Mouse (Mus musculus) gastrocnemius, postnatal 14 days (tissue): ENCODE measurements at regions not wholly inside any gene's neighbourhood (a gene's known extent, or its start where the extent isn't known, plus 50 kb on each side); places are given as distances from the start of the nearest gene placed in this dataset.

Experiments used
- DNase-seq: peaks from one replicate; pipeline ENCODE4 v3.0.0; 2021; ENCODE audit warnings: mixed read lengths
- intact Hi-C: fragments of 180-260 bp; cut with DNase I; formaldehyde crosslinking; loops from one replicate; pipeline ENCODE4 v1.15.1; 2025; ENCODE audit warnings: low total_unique reads

DNA sequence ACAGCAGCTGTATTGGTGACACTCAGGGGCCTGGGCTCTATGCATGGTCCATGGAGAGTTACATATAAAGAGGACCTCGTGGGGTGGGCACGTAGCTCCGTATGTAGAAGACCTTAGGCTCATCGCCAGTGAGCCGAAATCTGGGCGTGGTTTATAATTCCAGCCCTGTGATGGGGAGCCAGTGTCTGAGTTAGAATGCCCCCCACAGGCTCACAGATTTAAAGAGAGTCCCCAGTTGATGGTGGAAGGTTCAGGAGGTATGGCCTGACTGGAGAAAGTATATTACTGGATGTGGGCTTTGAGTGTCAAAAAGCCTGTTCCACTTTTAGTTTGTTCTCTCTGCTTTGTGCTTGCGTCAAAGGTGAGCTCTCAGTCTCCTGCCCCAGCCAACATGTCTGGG, 54.8 kb downstream of the 1700122O11Rik start:
- DNase-seq: no peak
- intact Hi-C loops: no loop called here

DNA sequence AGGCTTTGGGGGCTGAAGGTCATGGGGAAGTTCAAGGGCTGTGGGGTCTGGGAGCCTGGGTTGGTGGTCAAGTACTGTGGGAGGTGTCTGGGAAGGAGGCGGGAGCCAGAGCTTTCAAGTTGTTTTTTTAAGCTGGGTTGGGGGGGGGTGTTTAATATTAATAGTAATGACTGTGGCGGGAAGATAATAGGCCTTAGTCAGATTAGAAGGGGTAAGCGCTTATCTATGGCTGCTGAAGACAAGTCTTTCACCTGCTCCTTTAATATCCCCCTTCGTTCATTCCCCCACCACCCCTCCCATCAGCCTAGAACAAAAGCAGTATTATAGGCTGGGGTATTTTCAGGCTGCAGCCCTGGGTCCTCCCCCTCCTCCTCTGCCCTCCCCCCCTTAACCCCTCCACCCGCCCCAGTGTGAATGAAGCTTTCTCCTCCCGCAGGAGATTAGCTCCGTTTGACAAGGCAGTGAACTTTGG, 56.5 kb downstream of the 1700122O11Rik start:
- no peak for DNase-seq
- intact Hi-C loops: no loop called here

DNA sequence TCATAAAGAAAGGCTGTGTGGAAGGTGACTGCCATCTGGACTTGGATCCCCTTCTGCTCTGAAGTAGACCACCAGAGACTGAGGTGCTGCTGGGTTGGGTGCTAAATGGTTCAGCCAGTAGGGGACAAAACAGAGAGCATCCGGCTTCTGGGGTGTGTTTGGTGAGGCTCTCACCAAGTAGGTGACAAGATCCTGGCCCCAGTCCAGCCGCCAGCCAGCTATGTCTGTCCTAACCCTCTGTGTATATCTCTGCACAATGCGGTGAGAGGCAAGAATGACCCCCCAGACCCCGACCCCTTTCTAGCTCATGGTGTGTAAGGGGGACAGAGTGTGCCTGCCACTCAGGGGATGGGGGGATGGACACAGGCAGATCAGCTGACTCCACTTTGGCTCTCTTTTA, 54.8 kb upstream of the Foxp4 start:
- intact Hi-C loops: no loop called here
- DNase-seq: no peak

DNA sequence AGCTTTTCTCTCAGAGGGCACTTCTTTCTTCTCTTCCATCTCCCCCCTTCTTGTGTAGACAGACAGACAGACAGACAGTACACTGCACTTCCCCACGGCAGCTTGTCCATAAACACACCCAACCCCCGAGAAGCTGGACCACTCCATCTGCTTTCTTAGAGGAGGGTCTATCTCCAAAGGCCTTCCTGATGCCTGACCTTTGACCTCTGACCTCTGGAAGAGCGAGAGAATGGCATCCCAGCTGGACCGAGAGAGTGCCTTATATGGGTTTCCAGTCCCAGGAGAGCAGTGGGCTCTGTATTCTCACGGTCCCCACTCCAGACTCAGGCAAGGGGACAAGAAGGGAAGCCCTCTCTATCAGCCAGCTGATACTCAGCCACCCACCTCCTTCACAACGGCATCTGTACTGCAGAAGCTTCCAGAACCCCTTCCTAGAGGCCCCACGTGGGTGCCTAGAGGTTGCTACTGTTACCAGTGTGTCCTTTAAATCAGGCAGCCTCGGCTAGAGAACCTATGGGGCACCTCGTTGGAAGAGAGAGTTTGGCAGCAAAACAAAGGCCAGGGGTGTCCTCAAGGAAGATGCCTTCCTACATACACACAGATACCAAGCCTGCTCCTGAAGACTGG, 54.1 kb upstream of the Foxp4 start:
- DNase-seq: no peak
- intact Hi-C loops: no loop called here

DNA sequence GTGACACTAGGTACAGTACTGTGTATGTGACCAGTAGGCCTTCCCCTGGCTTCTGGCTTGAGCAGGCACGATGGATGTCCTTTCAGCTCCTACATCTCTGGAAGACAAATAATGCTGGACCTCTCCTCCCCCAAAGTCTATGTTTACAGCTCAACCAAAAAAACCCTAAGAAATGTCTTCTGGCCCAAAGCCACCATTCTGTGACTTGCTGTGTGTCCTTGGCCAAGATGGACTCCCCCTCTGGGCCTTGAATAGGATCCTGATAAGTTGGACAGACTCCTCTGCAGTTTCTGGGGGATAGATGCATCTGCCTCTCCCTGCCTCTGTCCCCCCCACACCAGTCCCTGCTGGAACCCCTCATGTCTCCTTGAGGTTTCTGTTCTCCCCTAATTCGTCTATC, 53.6 kb upstream of the Foxp4 start:
- DNase-seq: no peak
- intact Hi-C loops: no loop called here

DNA sequence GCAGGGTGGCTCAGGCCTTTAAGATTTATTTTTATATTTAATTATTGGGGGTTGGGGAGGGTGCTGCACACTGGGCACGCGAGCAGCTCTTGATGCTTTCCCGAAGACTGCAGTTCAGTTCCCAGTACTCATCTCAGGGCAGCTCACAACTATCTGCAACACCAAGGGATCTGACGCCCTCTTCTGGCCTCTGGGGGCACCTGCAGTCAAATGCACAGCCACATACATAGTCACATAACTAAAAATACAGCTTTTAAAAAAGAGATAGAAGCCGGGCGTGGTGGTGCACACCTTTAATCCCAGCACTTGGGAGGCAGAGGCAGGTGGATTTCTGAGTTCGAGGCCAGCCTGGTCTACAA, 52.5 kb upstream of the Foxp4 start:
- intact Hi-C loops: no loop called here
- no peak for DNase-seq

DNA sequence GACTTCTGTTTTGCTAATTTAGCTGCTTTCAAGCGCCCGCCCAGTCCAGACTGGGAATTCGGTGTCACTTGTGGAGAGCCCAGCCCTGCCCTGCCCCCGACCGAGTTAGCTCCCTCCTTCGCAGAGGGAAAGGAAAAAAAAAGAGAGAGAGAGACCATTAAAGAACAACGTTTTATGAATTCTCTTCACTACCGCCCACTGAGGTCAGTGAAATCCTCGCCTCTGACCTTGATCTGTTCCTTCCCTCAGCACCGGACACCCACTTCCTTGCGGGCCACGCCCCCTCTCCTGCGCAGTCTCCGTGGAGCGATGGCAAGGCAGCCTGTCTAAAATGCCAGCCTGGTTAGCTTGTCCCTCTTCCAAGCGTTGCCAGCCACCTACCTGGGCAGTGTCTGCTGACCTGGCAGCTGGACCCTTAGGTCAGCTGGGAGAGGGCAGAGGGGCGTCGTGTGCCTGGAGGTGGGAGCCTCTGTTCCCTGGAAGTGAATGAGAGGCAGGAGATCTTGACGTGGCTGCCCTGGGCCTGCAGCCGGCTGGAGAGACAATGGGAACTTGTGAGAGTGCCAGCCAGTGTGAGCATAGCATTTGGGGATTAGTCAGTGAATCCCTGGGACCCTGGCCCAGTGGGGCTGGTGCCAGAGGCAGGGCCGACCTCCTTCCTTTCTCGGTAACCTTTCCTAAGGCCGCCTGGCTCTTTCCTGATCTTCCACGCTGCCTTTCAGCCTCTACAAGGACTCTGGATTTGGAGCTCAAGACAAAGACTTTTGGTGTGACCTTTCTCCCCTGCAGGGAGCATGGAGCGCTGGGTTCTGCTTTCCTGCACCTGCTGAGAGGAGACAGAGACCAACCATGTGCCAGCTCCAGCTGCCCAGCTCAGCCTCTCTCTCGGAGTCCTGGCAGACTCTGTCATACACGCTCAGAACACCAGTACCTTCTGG, 51.9 kb upstream of the Foxp4 start:
- peak; percentile 75 for DNase-seq
- intact Hi-C loops: no loop called here

DNA sequence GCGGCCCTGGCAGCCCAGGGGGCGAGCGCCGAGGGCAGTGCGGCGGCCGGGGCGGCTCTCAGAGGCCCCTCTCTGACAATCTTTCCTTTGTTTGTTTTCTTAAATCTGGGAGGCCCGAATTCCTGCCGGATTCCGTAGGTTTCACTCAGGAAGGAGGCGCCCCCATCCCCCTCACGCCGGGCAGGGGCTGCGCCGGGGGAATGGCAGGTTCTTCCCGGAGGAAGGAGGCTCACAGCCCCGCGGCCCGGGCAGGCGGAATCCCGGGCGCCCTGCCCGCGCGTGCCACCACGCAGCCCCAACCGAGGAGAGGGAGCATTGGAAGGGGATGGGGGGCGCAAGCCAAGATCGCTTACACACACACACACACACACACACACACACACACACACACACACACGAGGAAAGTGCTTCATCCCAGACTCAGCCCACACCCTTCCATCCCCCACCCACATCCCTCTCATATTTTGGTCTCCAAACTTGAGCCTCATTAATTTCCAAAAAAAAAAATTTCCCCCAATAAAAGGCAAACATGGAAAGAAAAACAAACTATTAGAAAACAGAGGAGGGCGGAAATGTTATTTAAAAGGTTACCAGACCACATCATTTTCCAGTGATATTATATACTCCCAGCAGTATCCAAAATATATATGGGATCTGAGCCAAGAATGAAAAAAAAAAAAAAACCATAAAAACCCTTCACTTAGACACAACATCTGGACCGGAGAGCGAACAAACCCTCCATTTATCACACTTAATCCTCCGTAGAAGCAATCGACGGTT, 51.0 kb upstream of the Foxp4 start:
- intact Hi-C loops: no loop called here
- DNase-seq: peak; percentile 44

DNA sequence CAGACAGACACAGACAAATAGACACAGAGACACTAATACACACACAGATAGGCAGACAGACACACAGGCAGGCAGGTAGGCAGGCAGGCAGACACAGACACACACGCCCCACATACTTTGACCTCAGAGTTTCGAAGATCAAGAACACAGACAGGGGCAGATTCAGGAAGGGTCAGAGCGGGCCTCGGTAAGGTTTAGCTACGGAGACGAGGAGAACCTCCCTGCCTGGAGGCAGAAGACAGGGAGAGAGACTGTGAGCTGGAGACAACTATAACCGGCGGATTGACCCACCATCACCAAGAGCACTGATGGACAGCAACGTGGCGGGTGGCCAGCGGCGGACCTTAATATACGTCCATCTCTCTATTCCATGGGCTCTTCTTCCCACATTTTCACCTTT, 50.1 kb upstream of the Foxp4 start:
- no peak for DNase-seq
- intact Hi-C loops: loop anchor here (5.0 kb wide), 1 partner anchor 52 kb away; the partner anchor contains the start of gene Foxp4
